Mouse (Mus musculus) layer of hippocampus, adult 2 months (tissue): Measurements from ENCODE around the gene Dbp. TPM values are rescaled to one million over a fixed set of nuclear protein-coding genes. Genes with fewer than 3 reads are reported as not detected.

Experiments
- DNase-seq, 2 experiments: peaks; one replicate each; pipeline ENCODE4 v3.0.0; 2022; ENCODE audit warnings: low spot score in 2 of 2
- H3K27ac ChIP-seq: fragments of 200-600 bp; 2 replicates; pipeline ENCODE4 v1.8.1; 2022
- H3K4me3 ChIP-seq: fragments of 200-600 bp; 2 replicates; pipeline ENCODE4 v1.8.1; 2022; ENCODE audit warnings: mild to moderate bottlenecking
- CTCF ChIP-seq: fragments of 200-600 bp; conservative IDR thresholded peaks from 2 replicates; pipeline ENCODE4 v1.8.1; 2022; ENCODE audit warnings: antibody characterized with exemption, mild to moderate bottlenecking, moderate library complexity
- total RNA-seq, 2 experiments: library from RNA; stranded (reverse); gene quantifications; 2 replicates each; pipeline ENCODE4 v1.2.3; 2021

Gene Dbp
- total RNA-seq, 2 experiments from 2014 or later = 69.2 to 72.8 TPM

- no peak for TF ChIP-seq CTCF
- no peak within 1 kb of the TSS for H3K27ac ChIP-seq
These were observed 20.8 kb downstream of the Dbp start, which contains the start of gene Spaca4 for GRCm38 (mm10) chr7:45725713-45726112. Gene Spaca4 (minus strand): TSS chr7:45725813.

GRCm38 (mm10) chr7:45726419-45726818 lies 21.5 kb downstream of the Dbp start:
- no peak for TF ChIP-seq CTCF
- H3K27ac ChIP-seq = no peak overlapping the region
- no peak overlapping the region for H3K4me3 ChIP-seq
- no peak for DNase-seq

More at GRCm38 (mm10) chr7:45725713-45726112, 20.8 kb downstream of the Dbp start, which contains the start of gene Spaca4:
- no peak within 1 kb of the TSS for H3K4me3 ChIP-seq
- no peak for DNase-seq

GRCm38 (mm10) chr7:45727625-45728024 lies 22.7 kb downstream of the Dbp start:
- TF ChIP-seq CTCF = no peak
- no peak overlapping the region for H3K27ac ChIP-seq
- H3K4me3 ChIP-seq = no peak overlapping the region
- no peak for DNase-seq

GRCm38 (mm10) chr7:45730727-45731431 lies 26.0 kb downstream of the Dbp start:
- TF ChIP-seq CTCF = peak; percentile 61
- peak overlapping the region; percentile 70; the same call in 1 of the 2 replicates for H3K27ac ChIP-seq

GRCm38 (mm10) chr7:45733477-45733876 lies 28.6 kb downstream of the Dbp start:
- Histone ChIP-seq H3K4me3 (no peak overlapping the region), H3K27ac (no peak overlapping the region)
- TF ChIP-seq CTCF = no peak
- DNase-seq = no peak

More at GRCm38 (mm10) chr7:45730727-45731431, 26.0 kb downstream of the Dbp start:
- H3K4me3 ChIP-seq = no peak overlapping the region
- no peak for DNase-seq

GRCm38 (mm10) chr7:45739162-45739763 lies 34.4 kb downstream of the Dbp start:
- H3K4me3 ChIP-seq = no peak overlapping the region
- H3K27ac ChIP-seq = no peak overlapping the region
- peak; percentile 93 for TF ChIP-seq CTCF
- DNase-seq = peak; percentile 88 to 89

GRCm38 (mm10) chr7:45739820-45740219 lies 34.9 kb downstream of the Dbp start:
- no peak overlapping the region for H3K4me3 ChIP-seq
- H3K27ac ChIP-seq = no peak overlapping the region
- DNase-seq = no peak
- TF ChIP-seq CTCF = no peak

GRCm38 (mm10) chr7:45741308-45741707 lies 36.4 kb downstream of the Dbp start:
- no peak for DNase-seq
- no peak for TF ChIP-seq CTCF
- peak overlapping the region; percentile 88 for H3K27ac ChIP-seq
- H3K4me3 ChIP-seq = no peak overlapping the region; the same call in 1 of the 2 replicates

GRCm38 (mm10) chr7:45741777-45742176 lies 36.9 kb downstream of the Dbp start:
- Histone ChIP-seq H3K4me3 (peak overlapping the region; percentile 43), H3K27ac (peak overlapping the region; percentile 88)
- peak; percentile 36 to 47 for DNase-seq
- no peak for TF ChIP-seq CTCF

- H3K4me3 ChIP-seq = peak overlapping the region; percentile 43
- peak overlapping the region; percentile 88 for H3K27ac ChIP-seq
- DNase-seq = peak; percentile 84 to 91
- peak; percentile 71 for TF ChIP-seq CTCF
These were observed 37.5 kb downstream of the Dbp start for GRCm38 (mm10) chr7:45742338-45742737.

- TF ChIP-seq CTCF = no peak
- Histone ChIP-seq H3K27ac (no peak overlapping the region), H3K4me3 (no peak overlapping the region)
- peak; percentile 66 to 76 for DNase-seq
These were observed 39.5 kb downstream of the Dbp start for GRCm38 (mm10) chr7:45744387-45744786.

- no peak overlapping the region for H3K4me3 ChIP-seq
- TF ChIP-seq CTCF = peak; percentile 69
- DNase-seq = no peak
- no peak overlapping the region for H3K27ac ChIP-seq
These were observed 41.6 kb downstream of the Dbp start for GRCm38 (mm10) chr7:45746518-45746917.

- TF ChIP-seq CTCF = no peak
- no peak overlapping the region for H3K27ac ChIP-seq
- H3K4me3 ChIP-seq = no peak overlapping the region
- no peak for DNase-seq
These were observed 42.6 kb downstream of the Dbp start for GRCm38 (mm10) chr7:45747450-45747849.

GRCm38 (mm10) chr7:45748110-45748509 lies 43.2 kb downstream of the Dbp start:
- no peak overlapping the region for H3K4me3 ChIP-seq
- DNase-seq = no peak
- TF ChIP-seq CTCF = no peak
- no peak overlapping the region for H3K27ac ChIP-seq
